Mouse (Mus musculus): ENCODE measurements at regions not wholly inside any gene's neighbourhood (a gene's known extent, or its start where the extent isn't known, plus 50 kb on each side); places are given as distances from the start of the nearest gene placed in this dataset.

DNA sequence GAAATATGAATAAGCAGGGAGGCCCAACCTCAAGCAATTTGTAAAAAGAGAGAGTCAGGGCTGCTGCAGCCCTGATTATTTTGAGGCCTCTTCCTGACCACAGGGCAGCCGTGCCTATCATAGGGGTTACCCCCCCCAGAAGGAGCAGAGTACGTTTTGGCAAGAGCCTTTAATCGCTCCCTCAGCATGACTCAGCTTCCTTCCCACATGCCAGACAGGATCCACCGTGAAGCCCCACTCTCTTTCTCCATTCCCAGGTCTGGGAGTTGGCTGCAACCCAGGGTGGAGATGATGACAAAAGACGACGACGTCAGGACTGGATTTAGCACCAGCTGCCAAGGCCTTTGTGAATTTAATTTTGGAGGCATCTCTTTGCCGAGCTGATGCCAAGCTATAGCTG lies 67.9 kb upstream of the Bace2 start:
- Histone ChIP-seq H3K27ac (ENCODE audit: insufficient read depth, low read depth, low read length, poor library complexity, severe bottlenecking) (no peak overlapping the region), H3K9me3 (ENCODE audit: control insufficient read depth, insufficient read depth, low read depth, low read length) (no peaks in the 10 kb centered on the region), H3K36me3 (ENCODE audit: control insufficient read depth, insufficient read depth, low read length, poor library complexity, severe bottlenecking) (no peaks in the 10 kb centered on the region), H3K4me3 (ENCODE audit: insufficient read depth in 1 of 2, low read depth in 1 of 2, low read length in 2 of 2, poor library complexity in 1 of 2, severe bottlenecking in 1 of 2) (no peak overlapping the region), H3K4me1 (ENCODE audit: control insufficient read depth in 2 of 2, insufficient read depth in 2 of 2, low read length in 2 of 2, poor library complexity in 1 of 2) (0 out of 4 replicates have a peak, but pooled peaks cover 0 to 2% of the 10 kb centered on the region in 2 experiments), H3K9ac (ENCODE audit: insufficient read depth, low read depth, low read length, poor library complexity, severe bottlenecking) (no peak overlapping the region)
- TF ChIP-seq MAFK (IDR thresholded peaks at IDR 0.05; ENCODE audit: insufficient read depth, low read depth, low read length): 0 out of 2 replicates have a peak, but pooled peaks have one; percentile 33
- no peak for TF ChIP-seq ZNF384 (IDR thresholded peaks at IDR 0.05; ENCODE audit: low read depth, low read length)
- in situ Hi-C loops (cut with MboI; ENCODE audit: low sequenced_read_pairs in 2 of 2, unreplicated experiment in 2 of 2): no loop called here
- DNase-seq (ENCODE audit: low read depth, low spot score): no peak

DNA sequence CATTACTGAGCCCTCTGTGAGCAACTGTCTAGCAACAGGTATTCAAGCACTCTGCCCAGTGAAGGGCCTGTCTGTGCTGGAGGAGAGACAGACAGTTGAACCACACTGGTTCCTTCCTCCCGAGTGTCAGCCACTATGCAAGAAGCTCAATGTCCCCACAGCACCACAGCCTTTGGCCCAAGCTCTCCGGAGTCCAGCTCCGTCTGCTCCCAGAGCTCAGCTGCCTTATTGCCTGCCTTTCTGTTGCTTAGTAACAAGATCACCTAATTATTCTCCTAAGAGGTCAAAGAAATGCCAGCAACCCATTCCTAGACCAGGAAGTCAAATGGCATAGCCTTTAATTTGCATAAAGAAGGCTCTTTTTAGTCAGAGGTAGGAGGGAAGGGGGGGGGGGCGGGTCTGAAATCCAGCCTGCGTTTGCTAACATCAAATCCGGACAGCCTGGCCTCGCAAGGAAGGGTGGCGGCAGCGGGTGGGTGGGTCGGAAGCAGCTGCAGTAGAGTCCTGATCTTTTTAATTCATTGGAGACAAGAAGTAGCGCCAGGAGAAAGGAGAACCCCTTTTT lies 64.0 kb upstream of the Bace2 start:
- no peaks in the 10 kb centered on the region for H3K36me3 ChIP-seq (ENCODE audit: control insufficient read depth, insufficient read depth, low read length, poor library complexity, severe bottlenecking)

GRCm38 (mm10) chr16:97293273-97293672 lies 63.3 kb upstream of the Bace2 start:
- in situ Hi-C loops (cut with MboI; ENCODE audit: low sequenced_read_pairs in 2 of 2, unreplicated experiment in 2 of 2): no loop called here
- Histone ChIP-seq H3K9me3 (ENCODE audit: control insufficient read depth, insufficient read depth, low read depth, low read length) (no peaks in the 10 kb centered on the region), H3K36me3 (ENCODE audit: control insufficient read depth, insufficient read depth, low read length, poor library complexity, severe bottlenecking) (no peaks in the 10 kb centered on the region), H3K4me1 (ENCODE audit: control insufficient read depth in 2 of 2, insufficient read depth in 2 of 2, low read length in 2 of 2, poor library complexity in 1 of 2) (0 out of 4 replicates have a peak, but pooled peaks cover 0 to 2% of the 10 kb centered on the region in 2 experiments), H3K27ac (ENCODE audit: insufficient read depth, low read depth, low read length, poor library complexity, severe bottlenecking) (no peak overlapping the region), H3K9ac (ENCODE audit: insufficient read depth, low read depth, low read length, poor library complexity, severe bottlenecking) (no peak overlapping the region), H3K4me3 (ENCODE audit: insufficient read depth in 1 of 2, low read depth in 1 of 2, low read length in 2 of 2, poor library complexity in 1 of 2, severe bottlenecking in 1 of 2) (no peak overlapping the region)
- TF ChIP-seq ZNF384 (IDR thresholded peaks at IDR 0.05; ENCODE audit: low read depth, low read length) (no peak), HCFC1 (IDR thresholded peaks at IDR 0.05; ENCODE audit: borderline replicate concordance, insufficient read depth, low read length) (no peak), MAFK (IDR thresholded peaks at IDR 0.05; ENCODE audit: insufficient read depth, low read depth, low read length) (no peak), CHD2 (IDR thresholded peaks at IDR 0.05; ENCODE audit: low read depth, low read length) (no peak), ZC3H11A (IDR thresholded peaks at IDR 0.05; ENCODE audit: borderline replicate concordance, low read depth, low read length) (peak; percentile 87; the same call in 1 of the 2 replicates)
- peak; percentile 70 for DNase-seq (ENCODE audit: low read depth, low spot score)

More for the DNA sequence above, 64.0 kb upstream of the Bace2 start:
- in situ Hi-C loops (cut with MboI; ENCODE audit: low sequenced_read_pairs in 2 of 2, unreplicated experiment in 2 of 2): no loop called here
- Histone ChIP-seq H3K9me3 (ENCODE audit: control insufficient read depth, insufficient read depth, low read depth, low read length) (no peaks in the 10 kb centered on the region), H3K4me3 (ENCODE audit: insufficient read depth in 1 of 2, low read depth in 1 of 2, low read length in 2 of 2, poor library complexity in 1 of 2, severe bottlenecking in 1 of 2) (no peak overlapping the region), H3K27ac (ENCODE audit: insufficient read depth, low read depth, low read length, poor library complexity, severe bottlenecking) (no peak overlapping the region), H3K4me1 (ENCODE audit: control insufficient read depth in 2 of 2, insufficient read depth in 2 of 2, low read length in 2 of 2, poor library complexity in 1 of 2) (0 out of 4 replicates have a peak, but pooled peaks cover 0 to 2% of the 10 kb centered on the region in 2 experiments), H3K9ac (ENCODE audit: insufficient read depth, low read depth, low read length, poor library complexity, severe bottlenecking) (no peak overlapping the region)
- DNase-seq (ENCODE audit: low read depth, low spot score): no peak
- TF ChIP-seq ZC3H11A (IDR thresholded peaks at IDR 0.05; ENCODE audit: borderline replicate concordance, low read depth, low read length): no peak
- TF ChIP-seq MAFK (IDR thresholded peaks at IDR 0.05; ENCODE audit: insufficient read depth, low read depth, low read length): no peak
- TF ChIP-seq HCFC1 (IDR thresholded peaks at IDR 0.05; ENCODE audit: borderline replicate concordance, insufficient read depth, low read length): no peak
- no peak for TF ChIP-seq ZNF384 (IDR thresholded peaks at IDR 0.05; ENCODE audit: low read depth, low read length)
- no peak for TF ChIP-seq CHD2 (IDR thresholded peaks at IDR 0.05; ENCODE audit: low read depth, low read length)

DNA sequence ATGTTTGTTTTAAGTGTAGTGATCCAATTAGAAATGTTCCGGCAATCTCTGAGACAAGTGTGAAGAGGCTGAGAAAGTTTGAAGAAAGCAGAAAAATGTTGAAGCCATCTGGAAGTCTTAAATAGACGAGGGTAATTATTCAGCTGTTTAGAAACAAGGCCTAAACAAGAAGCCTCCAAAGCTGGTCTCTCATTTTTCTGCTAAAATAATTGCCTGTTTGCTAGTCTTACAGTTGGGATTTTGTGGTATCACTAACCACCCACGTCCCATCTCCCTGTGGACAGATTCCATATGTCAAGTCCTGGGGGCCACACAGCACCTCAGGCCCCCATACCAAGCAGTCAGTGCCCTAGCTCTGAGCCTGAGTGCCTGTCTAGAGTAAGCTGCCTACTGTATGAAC lies 59.4 kb upstream of the Bace2 start:
- no peak overlapping the region for H3K27ac ChIP-seq (ENCODE audit: insufficient read depth, low read depth, low read length, poor library complexity, severe bottlenecking)
- H3K4me1 ChIP-seq (ENCODE audit: control insufficient read depth in 2 of 2, insufficient read depth in 2 of 2, low read length in 2 of 2, poor library complexity in 1 of 2): 0 out of 4 replicates have a peak, but pooled peaks cover 0 to 2% of the 10 kb centered on the region in 2 experiments
- H3K4me3 ChIP-seq (ENCODE audit: insufficient read depth in 1 of 2, low read depth in 1 of 2, low read length in 2 of 2, poor library complexity in 1 of 2, severe bottlenecking in 1 of 2): no peak overlapping the region
- H3K9me3 ChIP-seq (ENCODE audit: control insufficient read depth, insufficient read depth, low read depth, low read length): no peaks in the 10 kb centered on the region
- no peak for DNase-seq (ENCODE audit: low read depth, low spot score)
- in situ Hi-C loops (cut with MboI; ENCODE audit: low sequenced_read_pairs in 2 of 2, unreplicated experiment in 2 of 2): no loop called here
- TF ChIP-seq CHD2 (IDR thresholded peaks at IDR 0.05; ENCODE audit: low read depth, low read length): no peak
- TF ChIP-seq MAFK (IDR thresholded peaks at IDR 0.05; ENCODE audit: insufficient read depth, low read depth, low read length): no peak
- no peak for TF ChIP-seq ZC3H11A (IDR thresholded peaks at IDR 0.05; ENCODE audit: borderline replicate concordance, low read depth, low read length)
- no peak for TF ChIP-seq HCFC1 (IDR thresholded peaks at IDR 0.05; ENCODE audit: borderline replicate concordance, insufficient read depth, low read length)
- no peak for TF ChIP-seq ZNF384 (IDR thresholded peaks at IDR 0.05; ENCODE audit: low read depth, low read length)
- no peak overlapping the region for H3K9ac ChIP-seq (ENCODE audit: insufficient read depth, low read depth, low read length, poor library complexity, severe bottlenecking)
- no peaks in the 10 kb centered on the region for H3K36me3 ChIP-seq (ENCODE audit: control insufficient read depth, insufficient read depth, low read length, poor library complexity, severe bottlenecking)

Measured in ES-E14 (cell line).